Mouse (Mus musculus): ENCODE measurements at regions not wholly inside any gene's neighbourhood (a gene's known extent, or its start where the extent isn't known, plus 50 kb on each side); places are given as distances from the start of the nearest gene placed in this dataset.

- peak; percentile 35 for DNase-seq
Measured at GRCm38 (mm10) chr15:10767535-10767934, 53.1 kb upstream of the Rai14 start.

DNA sequence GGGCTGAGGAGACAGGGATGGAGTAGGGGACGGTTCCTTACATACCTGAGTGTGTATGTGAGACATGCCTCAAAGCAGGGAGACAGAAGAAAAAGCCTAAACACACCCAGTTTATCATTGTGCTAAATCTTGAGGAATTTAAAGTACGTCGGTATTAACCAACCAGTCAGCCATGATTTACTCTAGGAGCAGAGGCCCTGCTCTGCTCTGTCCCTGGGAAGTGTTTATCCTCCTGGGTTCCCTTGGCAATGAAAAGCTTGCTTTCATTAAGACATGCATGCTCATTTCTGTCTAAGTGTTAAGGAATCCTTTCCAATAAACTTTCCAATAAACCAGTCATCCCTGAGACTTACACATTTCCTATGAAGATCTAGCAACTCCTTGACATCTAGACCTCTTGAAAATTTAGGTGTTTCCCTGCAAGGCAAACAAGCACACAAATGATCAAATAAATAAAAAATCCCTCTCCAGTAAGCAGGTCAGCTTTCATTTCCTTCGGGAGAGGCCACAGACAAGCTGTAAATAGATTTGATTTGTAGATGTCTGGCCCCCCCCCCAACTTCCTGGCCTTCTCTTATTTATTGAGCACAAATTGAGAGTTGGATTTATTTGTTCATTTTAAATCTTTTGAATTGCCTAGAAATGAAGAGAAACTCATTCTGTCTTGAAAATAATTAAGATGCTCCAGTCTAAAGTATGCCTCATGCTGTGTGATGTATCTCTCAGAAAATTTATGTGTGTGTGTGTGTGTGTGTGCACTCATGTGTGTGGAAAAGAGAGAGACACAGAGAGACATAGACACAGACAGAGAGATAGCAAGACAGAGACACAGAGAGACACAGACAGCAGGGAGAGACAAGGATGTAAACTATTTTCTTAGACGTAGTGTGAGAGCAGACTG is 56.2 kb upstream of the Rai14 start:
- no peak for DNase-seq

- DNase-seq: peak; percentile 91
Measured at GRCm38 (mm10) chr15:10771311-10771690, 56.9 kb upstream of the Rai14 start.

DNA sequence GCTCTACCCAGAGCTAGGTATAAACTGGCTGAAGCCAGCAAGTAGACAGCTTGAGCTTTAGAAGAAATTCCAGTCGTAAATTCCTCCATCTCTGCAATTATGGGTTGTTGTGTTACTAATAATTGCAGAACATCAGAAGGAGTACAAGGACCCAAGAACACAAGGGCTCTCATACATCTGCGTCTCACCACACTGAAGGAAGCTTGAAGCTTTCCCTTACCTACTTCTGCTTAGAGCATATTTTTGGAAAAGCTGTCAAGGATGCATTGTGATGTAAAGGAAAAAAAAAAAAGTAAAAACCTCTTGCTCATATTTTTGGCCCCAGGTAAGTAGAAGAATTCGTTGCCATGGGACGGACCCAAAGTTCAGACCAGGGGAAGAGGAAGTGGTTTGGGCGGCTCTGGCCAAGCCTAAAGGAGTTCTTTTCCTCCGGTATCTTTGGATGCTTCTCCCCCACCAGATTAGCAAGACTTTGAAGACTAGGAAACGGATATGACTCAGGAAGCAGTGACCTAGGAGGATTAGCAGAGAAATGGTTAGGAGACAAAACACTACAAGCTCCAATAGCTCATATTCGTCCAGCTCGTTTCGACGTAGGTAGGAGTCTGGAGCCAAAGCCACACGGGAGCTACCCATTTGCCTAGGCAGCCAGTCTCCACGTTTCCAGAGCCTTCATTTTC is 65.7 kb upstream of the Rai14 start:
- DNase-seq: peak; percentile 97

- peak; percentile 24 for DNase-seq
Measured at GRCm38 (mm10) chr15:10789371-10789770, 74.9 kb upstream of the Rai14 start.

DNA sequence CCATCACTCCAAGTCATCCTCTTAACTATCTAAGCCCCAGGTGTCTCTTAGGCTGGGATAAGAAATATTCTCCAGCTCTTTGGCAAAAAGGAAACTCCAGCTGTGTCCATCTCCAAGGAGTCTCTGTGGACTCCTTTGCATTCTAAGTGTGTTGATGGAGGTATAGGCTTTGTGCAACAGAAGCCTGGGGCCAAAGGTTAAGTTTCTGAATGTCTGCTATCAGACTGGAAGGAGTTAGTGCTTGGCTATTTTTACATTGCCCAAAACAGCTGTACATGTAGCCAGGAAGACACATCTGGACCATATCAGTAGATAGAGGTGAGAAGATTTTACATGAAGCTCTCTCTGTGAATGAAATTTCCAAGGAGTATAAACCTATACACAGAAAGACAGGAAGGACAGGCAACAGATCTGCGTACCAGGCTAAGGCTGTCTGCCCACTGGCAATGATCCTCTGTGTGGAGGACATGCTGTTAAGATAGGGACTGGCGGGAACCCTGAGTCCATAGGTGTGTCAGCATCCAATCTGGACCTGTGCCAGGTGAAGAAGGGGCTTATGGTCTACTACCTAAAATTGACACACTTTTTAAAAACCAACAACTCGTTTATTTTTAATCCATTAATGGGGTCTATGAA is 76.6 kb upstream of the Rai14 start:
- peak; percentile 76 for DNase-seq

GRCm38 (mm10) chr15:10791516-10792112 is 77.2 kb upstream of the Rai14 start:
- peak; percentile 81 for DNase-seq

DNA sequence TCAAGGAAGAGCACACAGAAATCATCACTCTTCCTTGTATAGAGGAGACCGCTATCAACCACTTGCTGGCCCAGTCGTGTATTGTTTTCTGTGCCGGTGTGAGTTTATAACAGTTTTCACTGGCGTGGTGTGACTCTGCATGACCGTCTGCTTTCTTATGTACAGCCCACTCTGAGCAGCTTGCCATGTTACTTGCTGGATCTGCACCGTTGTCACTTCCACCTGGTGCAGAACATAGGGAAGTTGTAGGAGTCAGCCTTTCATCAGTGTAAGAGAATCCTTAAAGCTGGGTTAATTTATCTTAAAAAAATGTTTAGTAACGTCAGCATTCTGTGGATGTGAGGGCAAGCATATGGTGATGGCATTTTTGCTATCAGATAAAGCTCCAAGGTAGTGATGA is 77.7 kb upstream of the Rai14 start:
- peak; percentile 71 for DNase-seq

- peak; percentile 59 for DNase-seq
Measured at GRCm38 (mm10) chr15:10795126-10795792, 80.8 kb upstream of the Rai14 start.

- DNase-seq: no peak
Measured at GRCm38 (mm10) chr15:10799656-10800055, 85.2 kb upstream of the Rai14 start.

DNA sequence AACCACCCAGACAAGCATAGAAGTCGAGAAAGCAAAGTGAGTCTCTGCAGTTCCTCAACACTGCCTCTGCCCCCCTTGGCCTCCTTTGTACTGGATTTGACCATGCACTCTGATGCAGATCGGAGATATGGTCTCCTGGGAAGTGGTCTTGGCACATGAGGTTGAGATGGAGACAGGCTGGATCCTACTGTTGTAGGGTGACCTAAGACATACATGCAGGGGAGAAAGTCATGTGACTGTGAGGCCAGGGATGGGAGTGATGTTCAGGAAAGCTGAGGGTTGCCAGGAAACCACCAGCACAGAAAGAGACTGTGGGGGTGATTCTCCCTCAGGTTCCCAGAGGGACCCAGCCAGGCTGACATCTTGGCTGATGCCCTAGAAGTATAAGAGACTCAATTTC is 99.8 kb upstream of the Rai14 start:
- peak; percentile 83 for DNase-seq

GRCm38 (mm10) chr15:10814709-10815108 is 100.3 kb upstream of the Rai14 start:
- DNase-seq: peak; percentile 94

- peak; percentile 67 for DNase-seq
Measured at GRCm38 (mm10) chr15:10816213-10816621, 101.8 kb upstream of the Rai14 start.

- peak; percentile 99 for DNase-seq
Measured at GRCm38 (mm10) chr15:10818216-10818615, 103.8 kb upstream of the Rai14 start.

- no peak for DNase-seq
Measured at GRCm38 (mm10) chr15:10818706-10819105, 104.3 kb upstream of the Rai14 start.

GRCm38 (mm10) chr15:10823933-10824332 is 109.5 kb upstream of the Rai14 start:
- peak; percentile 64 for DNase-seq

GRCm38 (mm10) chr15:10829588-10829987 is 115.2 kb upstream of the Rai14 start:
- peak; percentile 89 for DNase-seq

GRCm38 (mm10) chr15:10830478-10830877 is 116.1 kb upstream of the Rai14 start:
- no peak for DNase-seq

- no peak for DNase-seq
Measured at GRCm38 (mm10) chr15:10831106-10831505, 116.7 kb upstream of the Rai14 start.

- DNase-seq: no peak
Measured at GRCm38 (mm10) chr15:10832331-10832730, 117.9 kb upstream of the Rai14 start.

GRCm38 (mm10) chr15:10833866-10834571 is 118.1 kb upstream of the C1qtnf3 start:
- DNase-seq: peak; percentile 91
